11 mouse cellular contexts compared by ENCODE assay signal in the genomic region with DNA sequence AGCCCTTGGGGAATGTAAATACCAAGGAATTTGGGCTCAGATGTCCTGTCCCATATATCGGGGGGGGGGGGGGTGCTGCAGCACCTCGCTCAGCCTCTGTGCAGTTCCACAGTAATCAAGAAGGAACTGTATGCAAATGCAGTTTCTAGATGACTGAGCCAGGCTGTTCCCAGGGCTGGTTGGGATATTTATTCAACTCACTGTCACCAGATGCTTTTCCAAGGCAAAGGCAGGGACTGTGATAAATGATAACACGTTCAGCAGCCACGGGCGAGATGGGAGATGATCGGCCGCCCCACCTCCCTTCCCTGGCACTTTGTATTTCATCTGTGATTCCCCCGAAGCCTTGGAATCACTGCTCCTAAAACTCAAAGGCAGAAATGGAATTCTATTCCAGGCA.
DNase-seq lines count a peak whose midpoint lies in the region; ATAC-seq and TF ChIP-seq lines count a peak whose summit lies in the region.
"Had no signal": no experiment of that assay in that cellular context is flagged by ENCODE, and none has a peak within 500 bp of the region (broad histone marks: within the 10 kb centered on the region; RNA-seq: fewer than 3 reads in every experiment).

No protein-coding gene starts in this region.

- no peak overlapping the region for H3K4me3 ChIP-seq in heart, embryonic 12.5 days
- no peak overlapping the region for H3K4me3 ChIP-seq in heart, embryonic 11.5 days (ENCODE audit: low read depth, low read length)
- no peak overlapping the region for H3K4me3 ChIP-seq in midbrain, embryonic 10.5 days
- no peak overlapping the region for H3K4me3 ChIP-seq in midbrain, postnatal 0 days (ENCODE audit: low read depth, low read length)
- no peak overlapping the region for H3K4me3 ChIP-seq in hindbrain, embryonic 13.5 days
- H3K4me3 ChIP-seq in neural tube, embryonic 14.5 days (ENCODE audit: low read depth, low read length): no peak overlapping the region
- H3K4me3 ChIP-seq: limb, embryonic 15.5 days; myocyte had no signal

- H3K36me3 ChIP-seq in heart, embryonic 12.5 days: no peaks in the 10 kb centered on the region
- no peaks in the 10 kb centered on the region for H3K36me3 ChIP-seq in heart, embryonic 11.5 days (ENCODE audit: control insufficient read depth, insufficient read depth, low read length)
- no peaks in the 10 kb centered on the region for H3K36me3 ChIP-seq in midbrain, embryonic 10.5 days
- H3K36me3 ChIP-seq in midbrain, postnatal 0 days (ENCODE audit: insufficient read depth, low read length): no peaks in the 10 kb centered on the region
- no peaks in the 10 kb centered on the region for H3K36me3 ChIP-seq in hindbrain, embryonic 13.5 days
- H3K36me3 ChIP-seq in neural tube, embryonic 14.5 days (ENCODE audit: control insufficient read depth, insufficient read depth, low read length): no peaks in the 10 kb centered on the region
- H3K36me3 ChIP-seq: limb, embryonic 15.5 days had no signal

- no peaks in the 10 kb centered on the region for H3K9me3 ChIP-seq in heart, embryonic 12.5 days (replicated peaks)
- no peaks in the 10 kb centered on the region for H3K9me3 ChIP-seq in heart, embryonic 11.5 days (replicated peaks; ENCODE audit: control insufficient read depth, low read length)
- no peaks in the 10 kb centered on the region for H3K9me3 ChIP-seq in midbrain, embryonic 10.5 days (replicated peaks)
- no peaks in the 10 kb centered on the region for H3K9me3 ChIP-seq in midbrain, postnatal 0 days (ENCODE audit: low read length)
- no peaks in the 10 kb centered on the region for H3K9me3 ChIP-seq in hindbrain, embryonic 13.5 days
- H3K9me3 ChIP-seq in neural tube, embryonic 14.5 days (ENCODE audit: control insufficient read depth, low read length): no peaks in the 10 kb centered on the region
- H3K9me3 ChIP-seq: limb, embryonic 15.5 days had no signal

- H3K9ac ChIP-seq in heart, embryonic 12.5 days: peak overlapping the region; percentile 26; the same call in 1 of the 2 replicates
- H3K9ac ChIP-seq in heart, embryonic 11.5 days (ENCODE audit: low read depth, low read length): no peak overlapping the region
- H3K9ac ChIP-seq in midbrain, postnatal 0 days (replicated peaks; ENCODE audit: low read length, poor library complexity, severe bottlenecking): no peak overlapping the region
- H3K9ac ChIP-seq in hindbrain, embryonic 13.5 days: 0 out of 2 replicates have a peak overlapping the region, but pooled peaks have one; percentile 19
- H3K9ac ChIP-seq in neural tube, embryonic 14.5 days (replicated peaks; ENCODE audit: low read depth, low read length): 0 out of 2 replicates have a peak overlapping the region, but pooled peaks have one; percentile 17
- H3K9ac ChIP-seq: limb, embryonic 15.5 days had no signal

- H3K4me1 ChIP-seq in heart, embryonic 12.5 days (replicated peaks): peaks cover 60% of the 10 kb centered on the region
- H3K4me1 ChIP-seq in heart, embryonic 11.5 days (ENCODE audit: control insufficient read depth, insufficient read depth, low read length): peaks cover 44% of the 10 kb centered on the region
- H3K4me1 ChIP-seq in midbrain, embryonic 10.5 days: peaks cover 77% of the 10 kb centered on the region
- peaks cover 37% of the 10 kb centered on the region for H3K4me1 ChIP-seq in midbrain, postnatal 0 days (ENCODE audit: insufficient read depth, low read length)
- H3K4me1 ChIP-seq in hindbrain, embryonic 13.5 days (replicated peaks): peaks cover 79% of the 10 kb centered on the region
- H3K4me1 ChIP-seq in neural tube, embryonic 14.5 days (ENCODE audit: control insufficient read depth, insufficient read depth, low read length): peaks cover 42% of the 10 kb centered on the region
- H3K4me1 ChIP-seq: limb, embryonic 15.5 days had no signal

- no peaks in the 10 kb centered on the region for H3K27me3 ChIP-seq in heart, embryonic 12.5 days (replicated peaks)
- H3K27me3 ChIP-seq in heart, embryonic 11.5 days (ENCODE audit: control insufficient read depth, insufficient read depth, low read length): no peaks in the 10 kb centered on the region
- peaks cover 45% of the 10 kb centered on the region for H3K27me3 ChIP-seq in midbrain, embryonic 10.5 days (ENCODE audit: low read depth, poor library complexity, severe bottlenecking)
- H3K27me3 ChIP-seq in midbrain, postnatal 0 days (ENCODE audit: insufficient read depth, low read length): no peaks in the 10 kb centered on the region
- no peaks in the 10 kb centered on the region for H3K27me3 ChIP-seq in hindbrain, embryonic 13.5 days
- H3K27me3 ChIP-seq in neural tube, embryonic 14.5 days (ENCODE audit: control insufficient read depth, insufficient read depth, low read length): no peaks in the 10 kb centered on the region

- TF ChIP-seq CTCF in midbrain, postnatal 0 days (IDR thresholded peaks at IDR 0.05): no peak

- no peak for ATAC-seq in heart, embryonic 12.5 days (ENCODE audit: insufficient number of reproducible peaks, low FRiP score)
- no peak for ATAC-seq in heart, embryonic 11.5 days (replicated peaks; ENCODE audit: insufficient number of reproducible peaks, low FRiP score, low TSS enrichment)
- ATAC-seq in midbrain, postnatal 0 days (ENCODE audit: low FRiP score): no peak
- ATAC-seq in hindbrain, embryonic 13.5 days (ENCODE audit: low FRiP score): peak; percentile 38; the same call in 1 of the 2 replicates
- ATAC-seq in neural tube, embryonic 14.5 days (ENCODE audit: low read depth): no peak

- H3K27ac ChIP-seq in heart, embryonic 12.5 days (ENCODE audit: poor library complexity, severe bottlenecking): no peak overlapping the region
- no peak overlapping the region for H3K27ac ChIP-seq in heart, embryonic 11.5 days (ENCODE audit: low read depth, low read length)
- H3K27ac ChIP-seq in midbrain, embryonic 10.5 days (replicated peaks): peak overlapping the region; percentile 64
- no peak overlapping the region for H3K27ac ChIP-seq in midbrain, postnatal 0 days (ENCODE audit: low read depth, low read length)
- H3K27ac ChIP-seq in hindbrain, embryonic 13.5 days: peak overlapping the region; percentile 85
- H3K27ac ChIP-seq in neural tube, embryonic 14.5 days (ENCODE audit: low read depth, low read length): peak overlapping the region; percentile 56
- H3K27ac ChIP-seq: limb, embryonic 15.5 days had no signal

- H3K4me2 ChIP-seq in heart, embryonic 12.5 days: no peak overlapping the region
- no peak overlapping the region for H3K4me2 ChIP-seq in heart, embryonic 11.5 days
- no peak overlapping the region for H3K4me2 ChIP-seq in midbrain, postnatal 0 days (ENCODE audit: low read depth, low read length, poor library complexity, severe bottlenecking)
- H3K4me2 ChIP-seq in hindbrain, embryonic 13.5 days: peak overlapping the region; percentile 31
- H3K4me2 ChIP-seq in neural tube, embryonic 14.5 days (ENCODE audit: low read depth, low read length): peak overlapping the region; percentile 21; the same call in 1 of the 2 replicates
- H3K4me2 ChIP-seq: limb, embryonic 15.5 days had no signal

- no peak for DNase-seq in midbrain, embryonic 10.5 days (ENCODE audit: low spot score)
- DNase-seq in midbrain, postnatal 0 days (ENCODE audit: low spot score): no peak
- no peak for DNase-seq in c-Kit-positive CD71-positive TER-119-positive erythroid progenitor cells, embryonic 14.5 days (ENCODE audit: low spot score)
- DNase-seq in thymus, postnatal 14 days: no peak
- DNase-seq: kidney, adult 11 months had no signal

- WGBS in heart, embryonic 12.5 days: 40% methylated on average over 8 of the region's 8 CpGs
- WGBS in heart, embryonic 11.5 days (ENCODE audit: insufficient replicate concordance): 29% methylated on average over 8 of the region's 8 CpGs
- WGBS in midbrain, embryonic 10.5 days: 62% methylated on average over 8 of the region's 8 CpGs
- WGBS in midbrain, postnatal 0 days: 33% methylated on average over 8 of the region's 8 CpGs
- 21% methylated on average over 8 of the region's 8 CpGs for WGBS in hindbrain, embryonic 13.5 days
- 17% methylated on average over 8 of the region's 8 CpGs for WGBS in neural tube, embryonic 14.5 days

Comparison
In these comparisons a context has a peak if more than half of its experiments do, and no peak if none do; other contexts are left out.
1. H3K27ac ChIP-seq: peak in midbrain, embryonic 10.5 days (single experiment), hindbrain, embryonic 13.5 days (single experiment) and neural tube, embryonic 14.5 days (single experiment); none in heart, embryonic 12.5 days (single experiment), heart, embryonic 11.5 days (single experiment) and midbrain, postnatal 0 days (single experiment).
2. H3K9ac ChIP-seq: peak in heart, embryonic 12.5 days (single experiment), hindbrain, embryonic 13.5 days (single experiment) and neural tube, embryonic 14.5 days (single experiment); none in heart, embryonic 11.5 days (single experiment) and midbrain, postnatal 0 days (single experiment).
3. H3K4me2 ChIP-seq: peak in hindbrain, embryonic 13.5 days (single experiment) and neural tube, embryonic 14.5 days (single experiment); none in heart, embryonic 12.5 days (single experiment), heart, embryonic 11.5 days (single experiment) and midbrain, postnatal 0 days (single experiment).